Mouse (Mus musculus) midbrain, embryonic 13.5 days (tissue): ENCODE measurements around the gene Chga. TPM values are rescaled to one million over a fixed set of nuclear protein-coding genes. Genes with fewer than 3 reads are reported as not detected.

ENCODE experiments used
- ATAC-seq: fragments of 200-750 bp; cut with Nextera tagmentation; 2 replicates; pipeline ENCODE4 v1.8.0; 2017; ENCODE audit warnings: mild to moderate bottlenecking, moderate TSS enrichment, moderate library complexity
- H3K27ac ChIP-seq: fragments of 300-500 bp; sonication (generic); 2 replicates; pipeline ENCODE4 v1.5.1; 2015; ENCODE audit warnings: inconsistent platforms, mild to moderate bottlenecking, moderate library complexity
- H3K27me3 ChIP-seq: fragments of 300-500 bp; sonication (generic); 2 replicates; pipeline ENCODE4 v1.6.1; 2015; ENCODE audit warnings: mild to moderate bottlenecking, inconsistent platforms
- H3K36me3 ChIP-seq: fragments of 300-500 bp; sonication (generic); 2 replicates; pipeline ENCODE4 v1.6.1; 2015; ENCODE audit warnings: mild to moderate bottlenecking, inconsistent platforms
- H3K4me1 ChIP-seq: fragments of 300-500 bp; sonication (generic); replicated peaks from 2 replicates; pipeline ENCODE4 v1.6.1; 2015; ENCODE audit warnings: inconsistent platforms
- H3K4me2 ChIP-seq: fragments of 300-500 bp; sonication (generic); replicated peaks from 2 replicates; pipeline ENCODE4 v1.6.1; 2015; ENCODE audit warnings: moderate library complexity, mild to moderate bottlenecking, inconsistent platforms
- H3K4me3 ChIP-seq: fragments of 300-500 bp; sonication (generic); replicated peaks from 2 replicates; pipeline ENCODE4 v1.5.1; 2015; ENCODE audit warnings: mild to moderate bottlenecking, inconsistent platforms
- H3K9ac ChIP-seq: fragments of 300-500 bp; sonication (generic); replicated peaks from 2 replicates; pipeline ENCODE4 v1.6.1; 2015; ENCODE audit warnings: mild to moderate bottlenecking, inconsistent platforms
- H3K9me3 ChIP-seq: fragments of 300-500 bp; sonication (generic); 2 replicates; pipeline ENCODE4 v1.6.1; 2016; ENCODE audit warnings: mild to moderate bottlenecking, inconsistent platforms
- WGBS: fragments of 180-500 bp; shearing (Covaris S2); methylation state at CpG from one replicate; pipeline ENCODE4 v1.1.7; 2015; 5-methylcytosine and 5-hydroxymethylcytosine counted together
- polyA plus RNA-seq: library from polyadenylated mRNA; unstranded; fragments of >200 nt; fragmentation: Nextera tagmentation; extraction: Ambion mirVana; gene quantifications from 2 replicates; pipeline ENCODE4 v1.2.1, GENCODE M21; 2015

The Chga gene
- polyA plus RNA-seq, 1 experiment from 2014 or later: 88.9 TPM

DNA sequence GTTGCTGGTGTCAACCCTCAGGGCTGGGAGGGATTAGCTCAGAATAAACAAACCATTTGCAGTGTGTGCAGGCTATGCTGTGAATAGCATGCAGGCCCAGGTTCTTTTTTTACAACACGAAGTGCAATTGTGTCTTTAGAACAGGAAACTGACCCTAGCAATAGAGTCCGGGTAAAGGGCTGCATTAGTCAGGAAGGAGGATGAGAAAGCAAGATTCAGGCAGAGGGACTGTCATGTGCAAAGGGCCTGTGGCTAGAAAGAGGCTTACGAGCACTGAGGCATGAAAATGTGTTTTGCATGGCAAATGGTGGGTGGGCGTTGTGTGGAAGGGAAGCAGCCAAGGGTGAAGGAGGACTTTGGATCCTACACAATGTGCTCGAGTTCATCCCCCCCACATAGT is 26.8 kb upstream of the Chga start:
- ATAC-seq: no peak

DNA sequence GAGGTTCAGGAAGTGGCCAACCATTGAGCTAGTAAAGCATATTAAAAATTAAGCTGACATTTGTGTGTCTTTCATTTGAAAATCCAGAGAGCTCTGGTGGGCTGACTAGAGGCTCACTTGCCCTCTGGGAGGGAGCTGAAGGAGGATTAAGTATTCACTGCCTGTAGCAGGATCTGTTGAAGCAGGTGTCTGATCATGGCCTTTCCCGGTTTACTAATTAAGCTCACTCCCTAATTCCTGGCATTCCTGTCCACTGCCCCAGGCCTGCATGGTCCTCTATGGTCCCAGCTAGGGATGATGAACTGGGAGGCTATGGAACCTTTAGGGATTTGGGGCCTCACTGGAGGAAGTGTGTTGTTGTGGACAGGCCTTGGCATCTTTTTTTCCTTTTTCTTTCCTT is 19.0 kb upstream of the Chga start:
- no peaks in the 10 kb centered on the region for H3K27me3 ChIP-seq
- H3K4me3 ChIP-seq: no peak overlapping the region
- H3K9me3 ChIP-seq: no peaks in the 10 kb centered on the region
- no peak overlapping the region for H3K27ac ChIP-seq
- 24% methylated on average over 1 of the region's 1 CpGs for WGBS
- H3K4me1 ChIP-seq: peaks cover 8% of the 10 kb centered on the region
- H3K36me3 ChIP-seq: no peaks in the 10 kb centered on the region
- H3K9ac ChIP-seq: no peak overlapping the region
- ATAC-seq: no peak
- no peak overlapping the region for H3K4me2 ChIP-seq

More for the DNA sequence above, 26.8 kb upstream of the Chga start:
- H3K27me3 ChIP-seq: no peaks in the 10 kb centered on the region
- H3K4me1 ChIP-seq: peaks cover 5% of the 10 kb centered on the region; the same call in 1 of the 2 replicates
- no peak overlapping the region for H3K4me3 ChIP-seq
- no peaks in the 10 kb centered on the region for H3K9me3 ChIP-seq
- 69% methylated on average over 5 of the region's 5 CpGs for WGBS
- no peak overlapping the region for H3K27ac ChIP-seq
- H3K36me3 ChIP-seq: no peaks in the 10 kb centered on the region
- H3K9ac ChIP-seq: no peak overlapping the region
- H3K4me2 ChIP-seq: no peak overlapping the region

DNA sequence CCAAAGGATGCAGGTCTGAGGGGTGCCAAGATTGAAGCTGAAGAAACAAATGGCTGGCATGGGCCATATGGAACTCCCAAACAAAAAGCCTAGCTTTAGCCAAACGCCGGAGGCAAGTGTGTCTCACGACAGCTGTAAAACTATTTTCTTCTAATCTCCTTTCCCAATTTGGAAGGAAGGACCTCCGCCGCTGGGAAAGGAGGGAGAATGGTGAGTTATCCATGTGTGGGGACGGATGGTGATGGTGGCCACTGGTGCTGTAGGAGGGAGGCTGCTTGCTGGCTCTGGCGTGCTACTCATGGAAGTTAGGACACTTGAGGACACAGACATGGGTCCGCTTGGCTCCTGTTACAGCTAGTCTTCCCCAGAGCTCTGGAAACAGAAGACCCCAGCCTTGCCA is 14.5 kb upstream of the Chga start:
- no peak for ATAC-seq
- H3K9ac ChIP-seq: no peak overlapping the region
- H3K4me3 ChIP-seq: no peak overlapping the region
- 81% methylated on average over 8 of the region's 8 CpGs for WGBS
- no peak overlapping the region for H3K27ac ChIP-seq
- no peaks in the 10 kb centered on the region for H3K27me3 ChIP-seq
- H3K4me2 ChIP-seq: no peak overlapping the region
- no peaks in the 10 kb centered on the region for H3K36me3 ChIP-seq
- H3K4me1 ChIP-seq: peaks cover 3% of the 10 kb centered on the region; the same call in 1 of the 2 replicates
- no peaks in the 10 kb centered on the region for H3K9me3 ChIP-seq

- Histone ChIP-seq H3K4me3 (no peak overlapping the region), H3K9me3 (no peaks in the 10 kb centered on the region), H3K27ac (no peak overlapping the region), H3K4me1 (no peaks in the 10 kb centered on the region), H3K27me3 (no peaks in the 10 kb centered on the region), H3K4me2 (no peak overlapping the region), H3K9ac (no peak overlapping the region), H3K36me3 (no peaks in the 10 kb centered on the region)
- no peak for ATAC-seq
- 97% methylated on average over 7 of the region's 7 CpGs for WGBS
Measured at GRCm38 (mm10) chr12:102541168-102541567, 13.6 kb upstream of the Chga start.

- H3K27me3 ChIP-seq: no peaks in the 10 kb centered on the region
- no peaks in the 10 kb centered on the region for H3K9me3 ChIP-seq
- H3K9ac ChIP-seq: no peak overlapping the region
- no peak overlapping the region for H3K4me2 ChIP-seq
- peak overlapping the region; percentile 51; the same call in 1 of the 2 replicates for H3K27ac ChIP-seq
- no peak overlapping the region for H3K4me3 ChIP-seq
- WGBS: 58% methylated on average over 6 of the region's 6 CpGs
- H3K36me3 ChIP-seq: no peaks in the 10 kb centered on the region
- no peaks in the 10 kb centered on the region for H3K4me1 ChIP-seq
- no peak for ATAC-seq
Measured at GRCm38 (mm10) chr12:102545122-102545521, 9.6 kb upstream of the Chga start.

GRCm38 (mm10) chr12:102550529-102550928 is 4.2 kb upstream of the Chga start:
- 5% methylated on average over 11 of the region's 11 CpGs for WGBS
- H3K4me1 ChIP-seq: peaks cover 29% of the 10 kb centered on the region
- no peaks in the 10 kb centered on the region for H3K36me3 ChIP-seq
- no peaks in the 10 kb centered on the region for H3K9me3 ChIP-seq
- H3K27ac ChIP-seq: no peak overlapping the region
- no peak overlapping the region for H3K4me3 ChIP-seq
- no peak overlapping the region for H3K4me2 ChIP-seq
- H3K9ac ChIP-seq: no peak overlapping the region
- peaks cover 10% of the 10 kb centered on the region; the same call in 1 of the 2 replicates for H3K27me3 ChIP-seq
- no peak for ATAC-seq

- no peak overlapping the region for H3K4me3 ChIP-seq
- H3K9me3 ChIP-seq: no peaks in the 10 kb centered on the region
- ATAC-seq: no peak
- no peak overlapping the region for H3K4me2 ChIP-seq
- H3K27ac ChIP-seq: no peak overlapping the region
- no peak overlapping the region for H3K9ac ChIP-seq
- WGBS: 59% methylated on average over 3 of the region's 3 CpGs
- peaks cover 35% of the 10 kb centered on the region for H3K4me1 ChIP-seq
- H3K27me3 ChIP-seq: peaks cover 10% of the 10 kb centered on the region; the same call in 1 of the 2 replicates
- H3K36me3 ChIP-seq: no peaks in the 10 kb centered on the region
Measured at GRCm38 (mm10) chr12:102551186-102551585, 3.6 kb upstream of the Chga start.

GRCm38 (mm10) chr12:102552001-102552400 is 2.8 kb upstream of the Chga start:
- no peak overlapping the region for H3K27ac ChIP-seq
- no peak for ATAC-seq

GRCm38 (mm10) chr12:102553705-102554275 is 979 bp upstream of the Chga start:
- H3K9ac ChIP-seq: 0 out of 2 replicates have a peak overlapping the region, but pooled peaks have one; percentile 82
- H3K27me3 ChIP-seq: peaks cover 10% of the 10 kb centered on the region; the same call in 1 of the 2 replicates
- H3K9me3 ChIP-seq: no peaks in the 10 kb centered on the region
- H3K27ac ChIP-seq: 0 out of 2 replicates have a peak overlapping the region, but pooled peaks have one; percentile 39
- H3K4me1 ChIP-seq: peaks cover 36% of the 10 kb centered on the region
- WGBS: 81% methylated on average over 14 of the region's 14 CpGs
- H3K4me2 ChIP-seq: peak overlapping the region; percentile 90
- H3K4me3 ChIP-seq: peak overlapping the region; percentile 73; the same call in 1 of the 2 replicates
- peaks cover 3% of the 10 kb centered on the region; the same call in 1 of the 2 replicates for H3K36me3 ChIP-seq
- peak; percentile 5; the same call in 1 of the 2 replicates for ATAC-seq

More at GRCm38 (mm10) chr12:102552001-102552400, 2.8 kb upstream of the Chga start:
- Histone ChIP-seq H3K4me2 (no peak overlapping the region), H3K4me1 (peaks cover 36% of the 10 kb centered on the region), H3K9me3 (no peaks in the 10 kb centered on the region), H3K4me3 (no peak overlapping the region), H3K9ac (no peak overlapping the region), H3K36me3 (no peaks in the 10 kb centered on the region), H3K27me3 (peaks cover 10% of the 10 kb centered on the region; the same call in 1 of the 2 replicates)
- 59% methylated on average over 6 of the region's 6 CpGs for WGBS

GRCm38 (mm10) chr12:102555850-102556249 is 1.1 kb downstream of the Chga start:
- ATAC-seq: no peak
- 48% methylated on average over 3 of the region's 3 CpGs for WGBS
- peaks cover 13% of the 10 kb centered on the region for H3K36me3 ChIP-seq

GRCm38 (mm10) chr12:102557372-102557771 is 2.6 kb downstream of the Chga start:
- Histone ChIP-seq H3K27me3 (peaks cover 10% of the 10 kb centered on the region; the same call in 1 of the 2 replicates), H3K4me3 (no peak overlapping the region), H3K9me3 (no peaks in the 10 kb centered on the region), H3K4me1 (peaks cover 18% of the 10 kb centered on the region), H3K9ac (no peak overlapping the region), H3K36me3 (peaks cover 29% of the 10 kb centered on the region), H3K27ac (no peak overlapping the region), H3K4me2 (no peak overlapping the region)
- ATAC-seq: no peak
- 88% methylated on average over 5 of the region's 5 CpGs for whole genome bisulfite sequencing

More at GRCm38 (mm10) chr12:102555850-102556249, 1.1 kb downstream of the Chga start:
- H3K9me3 ChIP-seq: no peaks in the 10 kb centered on the region
- H3K4me1 ChIP-seq: peaks cover 33% of the 10 kb centered on the region
- H3K4me2 ChIP-seq: peak overlapping the region; percentile 90
- peak overlapping the region; percentile 73 for H3K4me3 ChIP-seq
- H3K27me3 ChIP-seq: peaks cover 10% of the 10 kb centered on the region; the same call in 1 of the 2 replicates
- H3K27ac ChIP-seq: no peak overlapping the region
- H3K9ac ChIP-seq: peak overlapping the region; percentile 82

DNA sequence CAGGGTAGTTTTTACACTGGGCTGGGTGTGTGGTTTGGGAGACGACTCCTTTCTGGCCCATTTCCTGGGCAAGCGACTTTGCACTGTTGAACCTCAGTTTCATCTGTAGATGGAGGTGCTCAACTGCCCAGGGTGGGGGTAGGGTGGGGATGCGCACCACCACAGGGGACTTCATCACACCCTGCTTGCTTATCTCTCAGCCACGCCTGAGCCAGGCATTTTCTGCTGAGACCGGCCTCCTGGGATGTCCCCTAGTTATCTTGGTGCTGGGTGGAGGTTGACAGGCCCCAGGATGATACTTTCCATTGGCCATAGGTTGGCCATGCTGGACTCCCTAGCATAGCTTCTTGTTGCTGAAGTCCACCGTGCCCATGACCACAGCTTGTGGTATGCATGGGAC is 10.3 kb downstream of the Chga start:
- no peaks in the 10 kb centered on the region for H3K9me3 ChIP-seq
- no peak overlapping the region for H3K4me3 ChIP-seq
- WGBS: 86% methylated on average over 6 of the region's 6 CpGs
- no peak overlapping the region for H3K27ac ChIP-seq
- no peaks in the 10 kb centered on the region for H3K4me1 ChIP-seq
- peaks cover 57% of the 10 kb centered on the region for H3K36me3 ChIP-seq
- no peak overlapping the region for H3K9ac ChIP-seq
- no peak for ATAC-seq
- H3K4me2 ChIP-seq: no peak overlapping the region
- H3K27me3 ChIP-seq: no peaks in the 10 kb centered on the region
